Mouse (Mus musculus) intestine, embryonic 14.5 days (tissue): ENCODE measurements around the gene Chd5. TPM values are rescaled to one million over a fixed set of nuclear protein-coding genes. Genes with fewer than 3 reads are reported as not detected.

ENCODE experiments used
- ATAC-seq: fragments of 200-750 bp; cut with Nextera tagmentation; replicated peaks from 2 replicates; pipeline ENCODE4 v1.8.0; 2017; ENCODE audit warnings: low read depth, moderate number of reproducible peaks, moderate TSS enrichment, moderate library complexity; ENCODE audit not compliant: low FRiP score, low TSS enrichment
- DNase-seq: peaks from one replicate; pipeline ENCODE4 v3.0.0-alpha.2; 2018; ENCODE audit warnings: low spot score
- H3K27ac ChIP-seq: fragments of 300-500 bp; sonication (generic); 2 replicates; pipeline ENCODE4 v1.5.1; 2014; ENCODE audit warnings: low read depth, mild to moderate bottlenecking, control low read depth
- H3K27me3 ChIP-seq: fragments of 300-500 bp; sonication (generic); replicated peaks from 2 replicates; pipeline ENCODE4 v1.6.1; 2014; ENCODE audit warnings: low read length, control low read depth; ENCODE audit not compliant: control insufficient read depth, insufficient read depth
- H3K36me3 ChIP-seq: fragments of 300-500 bp; sonication (generic); 2 replicates; pipeline ENCODE4 v1.6.1; 2014; ENCODE audit warnings: low read length, control low read depth; ENCODE audit not compliant: control insufficient read depth, insufficient read depth
- H3K4me1 ChIP-seq: fragments of 300-500 bp; sonication (generic); replicated peaks from 2 replicates; pipeline ENCODE4 v1.6.1; 2014; ENCODE audit warnings: low read length, control low read depth, mixed read lengths; ENCODE audit not compliant: control insufficient read depth, insufficient read depth
- H3K4me2 ChIP-seq: fragments of 300-500 bp; sonication (generic); 2 replicates; pipeline ENCODE4 v1.6.1; 2014; ENCODE audit warnings: low read length
- H3K4me3 ChIP-seq: fragments of 300-500 bp; sonication (generic); 2 replicates; pipeline ENCODE4 v1.5.1; 2014; ENCODE audit warnings: low read depth, low read length, control low read depth, mixed read lengths
- H3K9ac ChIP-seq: fragments of 300-500 bp; sonication (generic); 2 replicates; pipeline ENCODE4 v1.6.1; 2014; ENCODE audit warnings: mild to moderate bottlenecking, low read length
- H3K9me3 ChIP-seq: fragments of 300-500 bp; sonication (generic); 2 replicates; pipeline ENCODE4 v1.6.1; 2016; ENCODE audit warnings: low read length, control low read depth; ENCODE audit not compliant: control insufficient read depth
- WGBS: fragments of 180-500 bp; shearing (Covaris S2); extraction: QIAGEN DNeasy Blood & Tissue Kit; methylation state at CpG from one replicate; pipeline ENCODE4 v1.1.7; 2014; 5-methylcytosine and 5-hydroxymethylcytosine counted together
- polyA plus RNA-seq: library from polyadenylated mRNA; unstranded; fragments of >200 nt; fragmentation: Nextera tagmentation; extraction: Ambion mirVana; gene quantifications from 2 replicates; pipeline ENCODE4 v1.2.1, GENCODE M21; 2014

Gene Chd5
- polyA plus RNA-seq, 1 experiment from 2014 or later = 1.7 TPM

- H3K27ac ChIP-seq = no peak overlapping the region
- no peak for DNase-seq
- no peaks in the 10 kb centered on the region for H3K36me3 ChIP-seq
- H3K9ac ChIP-seq = no peak overlapping the region
- H3K27me3 ChIP-seq = peaks cover 37% of the 10 kb centered on the region
- ATAC-seq = no peak
- no peak overlapping the region for H3K4me3 ChIP-seq
- 16% methylated on average over 5 of the region's 5 CpGs for WGBS
- peaks cover 15% of the 10 kb centered on the region; the same call in 1 of the 2 replicates for H3K4me1 ChIP-seq
- no peaks in the 10 kb centered on the region for H3K9me3 ChIP-seq
- H3K4me2 ChIP-seq = no peak overlapping the region
Measured at GRCm38 (mm10) chr4:152343296-152343695, 4.8 kb downstream of the Chd5 start.

- Histone ChIP-seq H3K9ac (no peak overlapping the region), H3K27me3 (peaks cover 27% of the 10 kb centered on the region), H3K4me3 (no peak overlapping the region), H3K4me2 (no peak overlapping the region), H3K36me3 (no peaks in the 10 kb centered on the region), H3K4me1 (peaks cover 13% of the 10 kb centered on the region; the same call in 1 of the 2 replicates), H3K9me3 (no peaks in the 10 kb centered on the region), H3K27ac (no peak overlapping the region)
- 48% methylated on average over 7 of the region's 7 CpGs for WGBS
- no peak for DNase-seq
- no peak for ATAC-seq
Measured at GRCm38 (mm10) chr4:152344651-152345050, 6.2 kb downstream of the Chd5 start.

- WGBS = 43% methylated on average over 7 of the region's 7 CpGs
- Histone ChIP-seq H3K4me2 (no peak overlapping the region), H3K4me3 (no peak overlapping the region), H3K9ac (no peak overlapping the region), H3K27me3 (peaks cover 27% of the 10 kb centered on the region), H3K4me1 (peaks cover 20% of the 10 kb centered on the region), H3K36me3 (no peaks in the 10 kb centered on the region), H3K27ac (no peak overlapping the region), H3K9me3 (no peaks in the 10 kb centered on the region)
- DNase-seq (no peak), ATAC-seq (peak; percentile 24)
Measured at GRCm38 (mm10) chr4:152345120-152345889, 6.9 kb downstream of the Chd5 start.

GRCm38 (mm10) chr4:152349837-152350381, 11.5 kb downstream of the Chd5 start:
- H3K9me3 ChIP-seq = no peaks in the 10 kb centered on the region
- WGBS = 4% methylated on average over 17 of the region's 17 CpGs
- peaks cover 19% of the 10 kb centered on the region for H3K4me1 ChIP-seq
- no peak overlapping the region for H3K27ac ChIP-seq
- peak overlapping the region; percentile 15; the same call in 1 of the 2 replicates for H3K4me2 ChIP-seq
- DNase-seq (no peak), ATAC-seq (0 out of 2 replicates have a peak, but pooled peaks have one; percentile 15)
- peaks cover 15% of the 10 kb centered on the region; the same call in 1 of the 2 replicates for H3K27me3 ChIP-seq
- H3K36me3 ChIP-seq = no peaks in the 10 kb centered on the region
- H3K9ac ChIP-seq = no peak overlapping the region
- no peak overlapping the region for H3K4me3 ChIP-seq

GRCm38 (mm10) chr4:152350722-152351421, 12.4 kb downstream of the Chd5 start:
- Histone ChIP-seq H3K9ac (no peak overlapping the region), H3K36me3 (no peaks in the 10 kb centered on the region), H3K9me3 (no peaks in the 10 kb centered on the region), H3K27me3 (peaks cover 15% of the 10 kb centered on the region; the same call in 1 of the 2 replicates), H3K27ac (no peak overlapping the region), H3K4me2 (no peak overlapping the region), H3K4me3 (no peak overlapping the region), H3K4me1 (peaks cover 14% of the 10 kb centered on the region)
- ATAC-seq = no peak
- DNase-seq = no peak
- 28% methylated on average over 8 of the region's 8 CpGs for WGBS

- H3K27me3 ChIP-seq = peaks cover 15% of the 10 kb centered on the region; the same call in 1 of the 2 replicates
- no peak overlapping the region for H3K4me2 ChIP-seq
- H3K36me3 ChIP-seq = no peaks in the 10 kb centered on the region
- DNase-seq (peak; percentile 73), ATAC-seq (peak; percentile 48)
- WGBS = 11% methylated on average over 14 of the region's 14 CpGs
- H3K4me1 ChIP-seq = peaks cover 14% of the 10 kb centered on the region
- no peak overlapping the region for H3K9ac ChIP-seq
- no peaks in the 10 kb centered on the region for H3K9me3 ChIP-seq
- no peak overlapping the region for H3K27ac ChIP-seq
- H3K4me3 ChIP-seq = no peak overlapping the region
Measured at GRCm38 (mm10) chr4:152351422-152352305, 13.2 kb downstream of the Chd5 start.

- 75% methylated on average over 14 of the region's 14 CpGs for WGBS
- H3K9me3 ChIP-seq = no peaks in the 10 kb centered on the region
- H3K9ac ChIP-seq = no peak overlapping the region
- no peak for DNase-seq
- peaks cover 14% of the 10 kb centered on the region for H3K4me1 ChIP-seq
- no peak for ATAC-seq
- H3K27ac ChIP-seq = no peak overlapping the region
- no peak overlapping the region for H3K4me2 ChIP-seq
- no peaks in the 10 kb centered on the region for H3K36me3 ChIP-seq
- peaks cover 12% of the 10 kb centered on the region; the same call in 1 of the 2 replicates for H3K27me3 ChIP-seq
- no peak overlapping the region for H3K4me3 ChIP-seq
Measured at GRCm38 (mm10) chr4:152353886-152354637, 15.6 kb downstream of the Chd5 start.
